Mouse (Mus musculus) splenic B cell, adult 2 months (primary cell): ENCODE results near the gene Zdhhc18.

Source experiments
- DNase-seq: peaks from one replicate; pipeline ENCODE4 v3.0.0-alpha.2; 2011; ENCODE audit warnings: low read depth, low spot score
- H3K27me3 ChIP-seq: 2 replicates; pipeline ENCODE4 v1.6.1; 2012; ENCODE audit warnings: mild to moderate bottlenecking, low read length, moderate library complexity, mixed read lengths; ENCODE audit not compliant: control insufficient read depth, poor library complexity, insufficient read depth, severe bottlenecking
- H3K36me3 ChIP-seq: 2 replicates; pipeline ENCODE4 v1.6.1; 2012; ENCODE audit warnings: mild to moderate bottlenecking, low read length, moderate library complexity, mixed read lengths; ENCODE audit not compliant: control insufficient read depth, poor library complexity, insufficient read depth, severe bottlenecking

Gene Zdhhc18

GRCm38 (mm10) chr4:133612416-133612815, 37.5 kb downstream of the Zdhhc18 start:
- H3K27me3 ChIP-seq = no peaks in the 10 kb centered on the region
- peaks cover 34% of the 10 kb centered on the region for H3K36me3 ChIP-seq
- DNase-seq = no peak

- peak; percentile 45 for DNase-seq
- H3K27me3 ChIP-seq = no peaks in the 10 kb centered on the region
- peaks cover 39% of the 10 kb centered on the region for H3K36me3 ChIP-seq
Measured at GRCm38 (mm10) chr4:133611815-133612214, 38.1 kb downstream of the Zdhhc18 start.

- peak; percentile 89 for DNase-seq
- peaks cover 42% of the 10 kb centered on the region for H3K36me3 ChIP-seq
- no peaks in the 10 kb centered on the region for H3K27me3 ChIP-seq
Measured at GRCm38 (mm10) chr4:133609719-133610118, 40.2 kb downstream of the Zdhhc18 start.

- H3K27me3 ChIP-seq = no peaks in the 10 kb centered on the region
- H3K36me3 ChIP-seq = peaks cover 37% of the 10 kb centered on the region
- DNase-seq = no peak
Measured at GRCm38 (mm10) chr4:133607284-133607683, 42.7 kb downstream of the Zdhhc18 start.

DNA sequence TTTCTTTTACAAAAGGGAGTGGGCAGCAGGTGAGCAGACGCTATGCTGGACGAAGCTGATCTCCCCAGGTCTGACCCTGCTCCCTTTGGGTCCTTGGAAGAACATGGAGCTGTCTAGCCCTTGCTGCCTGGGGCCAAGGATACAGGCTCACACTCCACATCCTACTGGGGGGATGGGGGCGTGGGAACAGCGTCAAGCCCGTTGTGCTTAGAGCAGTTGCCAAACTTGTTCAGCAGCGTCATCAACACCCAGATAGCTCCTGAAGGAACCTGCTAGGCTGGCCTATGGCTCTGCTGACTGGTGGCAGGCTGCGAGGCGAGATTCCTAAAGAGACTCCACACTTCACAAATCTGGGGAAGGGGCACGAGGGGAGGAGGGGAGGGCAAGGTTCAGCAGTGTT, 44.6 kb downstream of the Zdhhc18 start:
- DNase-seq = no peak
- peaks cover 32% of the 10 kb centered on the region for H3K36me3 ChIP-seq
- no peaks in the 10 kb centered on the region for H3K27me3 ChIP-seq

GRCm38 (mm10) chr4:133604856-133605255, 45.1 kb downstream of the Zdhhc18 start:
- H3K27me3 ChIP-seq = no peaks in the 10 kb centered on the region
- peaks cover 31% of the 10 kb centered on the region for H3K36me3 ChIP-seq
- DNase-seq = no peak

GRCm38 (mm10) chr4:133604175-133604574, 45.8 kb downstream of the Zdhhc18 start:
- H3K27me3 ChIP-seq = no peaks in the 10 kb centered on the region
- peaks cover 28% of the 10 kb centered on the region for H3K36me3 ChIP-seq
- no peak for DNase-seq

GRCm38 (mm10) chr4:133603056-133603455, 46.9 kb downstream of the Zdhhc18 start:
- peaks cover 23% of the 10 kb centered on the region for H3K36me3 ChIP-seq
- H3K27me3 ChIP-seq = no peaks in the 10 kb centered on the region
- no peak for DNase-seq

DNA sequence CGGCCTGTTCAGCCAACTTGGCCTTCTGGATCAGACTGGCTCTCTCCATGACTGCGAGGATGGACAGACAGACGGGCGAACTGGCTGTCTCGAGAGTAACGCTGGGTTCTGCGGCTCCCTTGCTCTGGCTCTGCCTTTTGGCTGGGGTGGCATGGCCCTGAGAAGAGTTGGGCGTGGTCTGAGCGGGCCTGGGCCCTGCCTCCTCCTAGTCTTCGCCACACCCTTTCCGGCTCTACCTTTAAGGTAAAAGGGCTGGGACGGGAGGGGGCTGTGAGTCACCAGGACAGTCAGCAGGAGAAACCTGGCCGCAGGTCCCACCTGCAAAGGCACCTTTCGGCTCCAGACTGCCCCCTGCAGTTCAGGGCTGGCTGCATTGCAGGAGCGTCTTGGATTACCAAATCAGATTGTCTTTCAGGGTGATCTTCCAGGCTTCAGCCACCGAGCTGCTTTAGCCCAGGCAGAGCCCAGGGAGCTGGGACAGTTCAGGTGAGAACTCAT, 48.2 kb downstream of the Zdhhc18 start, which contains the start of gene Sfn:
Gene Sfn (minus strand): TSS at position 448 of the 498 bp plus-strand sequence.
- DNase-seq = peak; percentile 83
- Histone ChIP-seq H3K36me3 (peaks cover 15% of the 10 kb centered on the region), H3K27me3 (no peaks in the 10 kb centered on the region)

- no peaks in the 10 kb centered on the region for H3K27me3 ChIP-seq
- peak; percentile 46 for DNase-seq
- H3K36me3 ChIP-seq = peaks cover 4% of the 10 kb centered on the region; the same call in 1 of the 2 replicates
Measured at GRCm38 (mm10) chr4:133600306-133600705, 49.6 kb downstream of the Zdhhc18 start.

GRCm38 (mm10) chr4:133599571-133600073, 50.3 kb downstream of the Zdhhc18 start:
- DNase-seq = peak; percentile 87
- peaks cover 4% of the 10 kb centered on the region; the same call in 1 of the 2 replicates for H3K36me3 ChIP-seq
- no peaks in the 10 kb centered on the region for H3K27me3 ChIP-seq

- peaks cover 4% of the 10 kb centered on the region; the same call in 1 of the 2 replicates for H3K36me3 ChIP-seq
- DNase-seq = no peak
Measured at GRCm38 (mm10) chr4:133599116-133599515, 50.8 kb downstream of the Zdhhc18 start.

DNA sequence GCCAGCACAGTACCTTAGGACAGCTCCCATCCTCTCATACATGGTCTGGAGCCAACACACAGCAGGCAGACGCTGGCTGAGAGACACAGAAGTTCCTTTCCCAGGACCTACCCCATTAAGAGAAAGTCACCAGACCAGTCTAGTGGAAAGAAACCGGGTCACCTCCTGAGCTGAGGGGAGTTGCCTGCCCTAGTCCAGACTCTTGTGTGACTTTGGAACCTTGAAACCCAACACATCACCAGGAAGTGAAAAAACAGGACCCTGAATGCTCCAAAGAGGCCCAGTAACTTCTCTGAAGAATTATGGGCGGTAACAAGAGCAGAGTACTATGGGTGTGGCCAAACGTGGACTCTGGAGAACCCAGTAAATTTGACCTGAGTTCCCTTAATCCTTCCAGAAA, 51.3 kb downstream of the Zdhhc18 start:
- Histone ChIP-seq H3K27me3 (no peaks in the 10 kb centered on the region), H3K36me3 (no peaks in the 10 kb centered on the region; the same call in 1 of the 2 replicates)
- peak; percentile 34 for DNase-seq

More at GRCm38 (mm10) chr4:133599116-133599515, 50.8 kb downstream of the Zdhhc18 start:
- no peaks in the 10 kb centered on the region for H3K27me3 ChIP-seq

DNA sequence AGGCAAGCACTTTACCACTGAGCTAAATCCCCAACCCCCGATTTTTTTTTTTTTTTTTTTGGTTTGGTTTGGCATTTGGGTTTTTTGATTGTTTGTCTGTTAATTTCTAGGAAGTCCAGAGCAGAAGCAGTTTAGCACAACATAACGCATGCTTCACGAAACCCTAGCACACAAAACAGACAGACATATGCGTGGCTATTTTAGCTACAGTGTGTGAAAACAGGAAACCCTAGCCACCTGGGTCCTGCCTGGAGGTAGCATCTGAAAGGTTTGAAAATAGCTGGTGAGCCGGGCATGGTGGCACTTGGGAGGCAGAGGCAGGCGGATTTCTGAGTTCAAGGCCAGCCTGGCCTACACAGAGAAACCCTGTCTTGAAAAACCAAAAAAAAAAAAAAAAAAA, 53.9 kb downstream of the Zdhhc18 start:
- no peaks in the 10 kb centered on the region; the same call in 1 of the 2 replicates for H3K36me3 ChIP-seq
- H3K27me3 ChIP-seq = no peaks in the 10 kb centered on the region
- peak; percentile 44 for DNase-seq

DNA sequence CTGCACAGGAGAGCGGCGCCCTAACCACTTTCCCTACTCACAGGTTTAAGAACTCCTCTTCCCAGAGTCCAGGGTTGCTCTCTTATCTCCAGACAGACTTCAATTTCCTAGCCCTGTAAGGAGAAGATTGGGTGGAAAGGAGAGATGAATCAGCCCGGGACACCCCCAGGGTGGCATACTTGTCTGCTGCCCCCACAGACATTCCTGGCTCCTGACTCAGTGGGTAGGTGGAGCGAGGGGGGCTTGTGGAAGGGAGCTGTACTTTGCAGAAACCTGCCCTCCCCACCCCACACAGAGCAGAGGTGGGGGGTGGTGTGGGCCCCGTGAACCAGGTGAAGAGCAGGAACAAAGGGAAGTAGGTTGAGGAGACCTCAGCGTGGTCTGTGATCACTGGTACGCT, 54.4 kb downstream of the Zdhhc18 start:
- no peak for DNase-seq
- no peaks in the 10 kb centered on the region for H3K27me3 ChIP-seq

DNA sequence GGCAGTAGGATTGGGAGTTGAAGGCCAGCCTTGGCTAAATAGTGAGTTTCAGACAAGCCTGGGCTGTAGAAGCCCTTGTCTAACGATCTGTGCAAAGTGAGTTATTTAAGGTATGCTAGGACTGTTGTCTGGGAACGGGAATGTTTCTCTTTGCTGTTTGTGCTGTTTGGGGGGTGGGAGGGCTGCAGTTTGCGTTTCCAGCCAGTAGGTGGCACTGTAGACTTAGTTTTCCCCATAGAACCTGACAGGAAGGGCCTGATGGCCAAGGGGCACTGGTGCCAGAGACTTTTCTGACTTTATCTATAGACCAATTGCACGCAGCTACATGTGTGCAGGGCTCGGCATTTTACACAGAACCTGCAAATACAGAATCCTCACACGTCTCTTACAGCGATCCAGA, 57.4 kb downstream of the Zdhhc18 start:
- Histone ChIP-seq H3K36me3 (peaks cover 8% of the 10 kb centered on the region; the same call in 1 of the 2 replicates), H3K27me3 (no peaks in the 10 kb centered on the region)
- peak; percentile 87 for DNase-seq

More for the DNA sequence above, 54.4 kb downstream of the Zdhhc18 start:
- peaks cover 2% of the 10 kb centered on the region; the same call in 1 of the 2 replicates for H3K36me3 ChIP-seq
